Mouse (Mus musculus): ENCODE results near the gene Ppp6r2. TPM values are rescaled to one million over a fixed set of nuclear protein-coding genes. Genes with fewer than 3 reads are reported as not detected.

Gene Ppp6r2
- 22.2 and 28.0 TPM in 2 replicates for polyA plus RNA-seq (2015; fragmentation: Nextera tagmentation; extraction: Ambion mirVana)

DNA sequence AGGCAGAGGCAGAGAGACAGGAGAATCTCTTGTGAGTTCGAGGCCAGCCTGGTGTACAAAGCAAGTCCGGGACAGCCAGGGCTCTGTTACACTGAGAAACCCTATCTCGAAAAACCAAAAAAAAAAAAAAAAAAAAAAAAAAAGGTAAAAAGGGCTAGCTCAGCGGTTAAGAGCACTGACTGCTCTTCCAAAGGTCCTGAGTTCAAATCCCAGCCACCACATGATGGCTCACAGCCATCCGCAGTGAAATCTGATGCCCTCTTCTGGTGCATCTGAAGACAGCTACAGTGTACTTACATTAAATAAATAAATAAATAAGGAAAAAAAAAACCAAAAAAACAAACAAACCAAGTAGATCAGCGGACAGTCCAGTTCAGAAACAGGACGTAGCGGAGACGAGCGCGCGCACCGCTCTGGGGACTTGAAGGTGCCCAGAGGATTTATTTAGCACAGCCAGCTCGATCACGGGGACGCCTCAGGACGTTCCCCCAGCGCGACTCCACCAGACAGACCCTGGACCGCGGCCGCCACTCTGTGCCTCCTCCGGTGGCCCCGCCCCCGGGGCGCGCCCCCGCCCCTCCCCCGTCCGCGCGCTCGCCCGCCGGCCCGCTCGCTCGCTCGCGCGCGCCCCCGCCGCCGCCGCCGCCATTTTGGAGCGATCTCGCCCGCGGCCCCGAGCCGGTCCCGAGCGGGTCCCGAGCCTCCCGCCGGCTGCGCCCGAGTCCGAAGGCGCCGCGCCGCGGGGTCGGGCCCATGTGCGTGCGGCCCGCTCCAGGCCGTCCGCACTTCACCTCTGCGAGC lies at the start of gene Ppp6r2:
Gene Ppp6r2, plus strand, starts transcription at position 639 of the 801 bp plus-strand sequence.

DNA sequence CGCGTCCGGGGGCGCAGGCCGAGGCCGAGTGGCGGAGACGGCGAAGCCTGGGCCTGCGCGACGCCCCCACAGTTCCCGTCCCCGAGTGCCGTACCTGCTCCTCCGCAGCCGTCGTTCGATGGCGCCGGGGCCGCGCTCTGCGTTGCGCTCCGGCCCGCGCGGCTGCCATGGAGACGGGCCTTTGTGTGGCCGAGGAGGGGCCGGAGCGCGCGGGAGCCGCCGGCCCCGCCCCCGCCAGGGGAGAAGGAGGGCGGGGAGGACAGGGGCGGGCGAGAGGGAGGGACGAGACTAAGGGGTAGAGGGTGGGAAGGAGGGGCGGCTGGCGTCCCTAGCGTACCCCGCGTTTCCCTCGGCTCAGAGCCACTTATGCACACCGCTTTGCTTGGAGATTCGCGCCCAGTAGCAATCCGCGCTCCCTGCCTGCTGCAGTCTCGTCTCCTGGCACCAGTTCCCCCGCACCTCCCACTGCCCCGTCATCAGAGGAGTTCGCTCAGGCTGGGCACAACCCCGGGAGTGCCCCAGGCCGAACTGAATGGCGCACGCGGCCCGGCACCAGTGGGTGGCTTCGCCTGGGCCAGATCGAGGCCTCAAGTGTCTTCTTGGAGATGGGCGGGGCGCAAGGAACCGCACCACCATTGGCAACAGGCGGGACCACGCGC lies 30.7 kb upstream of the Ppp6r2 start, which contains the start of gene Plxnb2:
Gene Plxnb2, minus strand, starts transcription at position 218 of the 659 bp plus-strand sequence.

DNA sequence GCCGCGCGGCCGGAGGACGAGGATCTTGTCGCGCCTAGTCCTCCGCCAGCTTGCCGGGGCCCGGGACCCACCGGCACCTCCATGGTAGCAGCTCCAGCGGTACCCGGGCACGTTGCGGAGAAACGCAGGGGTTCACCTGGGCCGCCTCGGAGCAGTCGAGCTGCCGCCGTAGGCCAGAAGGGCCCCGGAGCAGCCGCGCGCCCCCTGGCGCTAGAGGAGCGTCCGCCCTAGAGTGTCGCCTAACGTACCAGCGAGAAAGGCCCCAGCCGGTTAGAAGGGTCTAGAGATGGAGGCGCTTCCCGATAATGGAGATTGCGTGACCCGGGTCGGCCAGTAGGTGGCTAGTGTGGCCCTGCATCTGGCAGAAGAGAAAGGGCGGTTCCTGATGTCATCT lies 15.0 kb upstream of the Ppp6r2 start, which contains the start of gene Dennd6b:
Gene Dennd6b, minus strand, starts transcription at position 184 of the 394 bp plus-strand sequence.

DNA sequence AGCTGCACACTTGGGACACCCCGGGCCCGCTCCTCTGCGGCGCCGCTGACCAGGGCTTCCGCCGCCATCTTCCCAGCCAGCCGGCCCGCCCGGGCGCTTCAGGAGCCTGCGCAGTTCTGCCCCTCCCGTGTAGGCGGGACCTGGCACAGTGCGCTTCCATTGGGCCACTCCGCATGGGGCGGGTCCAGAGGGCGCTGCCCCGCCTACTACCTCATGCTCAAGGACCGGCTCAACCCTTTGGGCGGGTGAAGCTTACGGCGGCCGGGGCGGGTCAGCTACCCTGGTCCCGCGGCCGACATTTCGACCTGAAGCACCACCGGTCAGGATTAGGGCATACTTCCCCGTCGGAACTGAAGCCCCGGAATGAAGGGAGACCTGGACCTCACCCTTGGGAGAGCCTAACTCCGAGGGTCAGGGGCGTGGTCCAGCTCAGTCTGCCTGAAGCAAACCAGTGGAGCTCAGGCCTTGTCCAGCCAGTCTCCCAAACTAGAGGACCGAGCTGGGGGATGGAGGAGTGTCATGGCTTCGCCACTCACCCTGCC lies 103.9 kb downstream of the Ppp6r2 start, which contains the start of gene Sbf1:
Gene Sbf1, minus strand, starts transcription at position 122 of the 542 bp plus-strand sequence.

DNA sequence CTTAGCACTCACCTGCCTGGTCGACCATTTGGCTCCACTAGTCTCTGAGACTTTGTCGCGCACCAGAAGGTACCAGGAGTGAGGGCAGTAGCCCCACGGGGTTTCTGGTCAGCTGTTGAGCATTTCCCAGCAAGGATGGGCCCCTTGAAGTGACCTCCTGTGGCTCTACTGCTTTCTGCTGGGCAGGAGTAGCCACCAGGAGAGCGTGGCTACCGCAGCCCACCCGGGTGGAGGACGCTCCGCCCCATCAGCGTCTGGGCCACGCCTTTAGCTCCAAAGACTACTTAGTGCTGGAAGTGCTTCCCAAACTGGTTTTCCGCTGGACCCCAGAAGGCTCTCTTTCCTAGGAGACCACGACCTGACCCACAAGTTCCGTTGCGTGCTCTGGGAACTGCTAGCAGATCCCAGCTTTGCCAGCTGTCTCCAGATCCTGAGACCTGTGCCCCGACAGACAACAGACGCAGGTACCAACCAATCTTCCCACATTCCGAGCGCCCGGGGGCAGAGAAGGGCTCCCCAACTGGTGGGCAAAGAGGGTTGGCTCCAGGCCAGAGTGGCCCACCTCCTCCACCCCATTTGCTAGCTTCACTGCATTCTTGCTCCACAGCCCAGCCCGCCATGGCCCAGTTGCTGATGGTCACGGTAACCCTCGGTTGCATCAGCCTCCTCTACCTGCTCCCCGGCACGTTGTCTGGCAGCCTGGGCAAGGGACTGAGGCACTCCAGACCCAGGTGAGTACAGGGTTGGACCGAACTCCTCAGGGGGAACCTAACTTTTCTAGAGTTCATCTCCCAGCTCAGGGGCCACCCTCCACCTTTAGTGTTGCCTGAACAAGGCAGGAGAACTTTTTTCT lies 111.5 kb downstream of the Ppp6r2 start, which contains the start of gene Adm2:
Gene Adm2, plus strand, starts transcription at position 51 of the 853 bp plus-strand sequence.

DNA sequence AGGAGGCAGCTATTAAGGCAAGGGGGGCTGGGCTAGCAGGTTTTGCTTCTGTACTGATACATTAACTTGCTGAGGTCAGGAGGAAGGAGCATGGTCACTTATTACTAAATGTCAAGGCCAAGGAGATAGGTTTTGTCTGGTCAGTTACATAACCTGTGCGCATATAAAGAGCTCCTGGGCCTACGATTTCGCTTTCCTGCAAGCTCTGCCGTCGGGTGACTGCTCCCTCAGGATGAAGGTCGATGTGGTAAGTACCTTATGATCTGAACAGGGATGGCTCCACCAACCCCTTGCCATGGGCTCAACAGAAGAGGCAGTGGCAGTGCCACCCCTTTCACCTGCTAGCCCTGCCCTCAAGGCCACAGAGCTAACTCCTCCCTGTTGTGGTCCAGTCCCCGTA lies 122.9 kb downstream of the Ppp6r2 start, which contains the start of gene Miox:
Gene Miox, plus strand, starts transcription at position 128 of the 400 bp plus-strand sequence.

Small RNA genes lying within 50 kb of the gene (microRNA-seq; reads per million reads assigned to microRNA genes)
- gene Mir6958 (ENCODE audit: borderline replicate concordance, insufficient number of aligned reads) (not detected), gene Mir6959 (ENCODE audit: borderline replicate concordance, insufficient number of aligned reads) (not detected), gene Mir7118 (ENCODE audit: borderline replicate concordance, insufficient number of aligned reads) (not detected)

Other genes starting within 250 kb of the Ppp6r2 start
- gene Mlc1, start 232.5 kb upstream of the Ppp6r2 start, polyA plus RNA-seq (2015; fragmentation: Nextera tagmentation; extraction: Ambion mirVana): 0.17 TPM in 1 of 2 replicates, not detected in the other
- gene Mov10l1, start 228.6 kb upstream of the Ppp6r2 start, polyA plus RNA-seq (2015; fragmentation: Nextera tagmentation; extraction: Ambion mirVana): 1.0 TPM in 1 of 2 replicates, not detected in the other
- 0.59 and 0.96 TPM in 2 replicates for gene Panx2, start 151.8 kb upstream of the Ppp6r2 start, polyA plus RNA-seq (2015; fragmentation: Nextera tagmentation; extraction: Ambion mirVana)
- 30.3 and 35.1 TPM in 2 replicates for gene Trabd, start 136.4 kb upstream of the Ppp6r2 start, polyA plus RNA-seq (2015; fragmentation: Nextera tagmentation; extraction: Ambion mirVana)
- gene Selenoo, start 122.5 kb upstream of the Ppp6r2 start, polyA plus RNA-seq (2015; fragmentation: Nextera tagmentation; extraction: Ambion mirVana): 18.2 and 26.4 TPM in 2 replicates
- gene Tubgcp6, start 88.4 kb upstream of the Ppp6r2 start, polyA plus RNA-seq (2015; fragmentation: Nextera tagmentation; extraction: Ambion mirVana): 4.6 and 5.7 TPM in 2 replicates
- 12.6 and 15.6 TPM in 2 replicates for gene Hdac10, start 82.9 kb upstream of the Ppp6r2 start, polyA plus RNA-seq (2015; fragmentation: Nextera tagmentation; extraction: Ambion mirVana)
- gene Mapk12, start 70.8 kb upstream of the Ppp6r2 start, polyA plus RNA-seq (2015; fragmentation: Nextera tagmentation; extraction: Ambion mirVana): 6.6 and 7.4 TPM in 2 replicates
- gene Mapk11, start 61.9 kb upstream of the Ppp6r2 start, polyA plus RNA-seq (2015; fragmentation: Nextera tagmentation; extraction: Ambion mirVana): 6.2 and 8.2 TPM in 2 replicates
- 70.4 and 71.3 TPM in 2 replicates for gene Plxnb2, start 30.8 kb upstream of the Ppp6r2 start, polyA plus RNA-seq (2015; fragmentation: Nextera tagmentation; extraction: Ambion mirVana)
- gene Dennd6b, start 15.1 kb upstream of the Ppp6r2 start, polyA plus RNA-seq (2015; fragmentation: Nextera tagmentation; extraction: Ambion mirVana): 6.5 and 8.6 TPM in 2 replicates
- 27.9 and 28.9 TPM in 2 replicates for gene Sbf1, start 103.8 kb downstream of the Ppp6r2 start, polyA plus RNA-seq (2015; fragmentation: Nextera tagmentation; extraction: Ambion mirVana)
- gene Adm2, start 111.2 kb downstream of the Ppp6r2 start, polyA plus RNA-seq (2015; fragmentation: Nextera tagmentation; extraction: Ambion mirVana): not detected in 2 replicates
- 0.91 and 1.5 TPM in 2 replicates for gene Miox, start 122.8 kb downstream of the Ppp6r2 start, polyA plus RNA-seq (2015; fragmentation: Nextera tagmentation; extraction: Ambion mirVana)
- gene Lmf2, start 144.1 kb downstream of the Ppp6r2 start, polyA plus RNA-seq (2015; fragmentation: Nextera tagmentation; extraction: Ambion mirVana): 29.0 and 38.5 TPM in 2 replicates
- gene Ncaph2, start 144.2 kb downstream of the Ppp6r2 start, polyA plus RNA-seq (2015; fragmentation: Nextera tagmentation; extraction: Ambion mirVana): 106 and 112 TPM in 2 replicates
- gene Sco2, start 162.3 kb downstream of the Ppp6r2 start, polyA plus RNA-seq (2015; fragmentation: Nextera tagmentation; extraction: Ambion mirVana): 5.9 and 6.7 TPM in 2 replicates
- gene Tymp, start 165.5 kb downstream of the Ppp6r2 start, polyA plus RNA-seq (2015; fragmentation: Nextera tagmentation; extraction: Ambion mirVana): 1.3 and 2.4 TPM in 2 replicates
- 0.16 and 0.48 TPM in 2 replicates for gene Odf3b, start 167.7 kb downstream of the Ppp6r2 start, polyA plus RNA-seq (2015; fragmentation: Nextera tagmentation; extraction: Ambion mirVana)
- not detected in 2 replicates for gene Klhdc7b, start 173.4 kb downstream of the Ppp6r2 start, polyA plus RNA-seq (2015; fragmentation: Nextera tagmentation; extraction: Ambion mirVana)
- gene Syce3, start 198.9 kb downstream of the Ppp6r2 start, polyA plus RNA-seq (2015; fragmentation: Nextera tagmentation; extraction: Ambion mirVana): 0.46 and 1.8 TPM in 2 replicates
- gene Cpt1b, start 214.3 kb downstream of the Ppp6r2 start, polyA plus RNA-seq (2015; fragmentation: Nextera tagmentation; extraction: Ambion mirVana): 1.1 and 1.4 TPM in 2 replicates
- 1.2 and 2.9 TPM in 2 replicates for gene C730034F03Rik, start 218.0 kb downstream of the Ppp6r2 start, polyA plus RNA-seq (2015; fragmentation: Nextera tagmentation; extraction: Ambion mirVana)
- not detected in 2 replicates for gene Gm44502, start 218.1 kb downstream of the Ppp6r2 start, polyA plus RNA-seq (2015; fragmentation: Nextera tagmentation; extraction: Ambion mirVana)
- 48.1 and 65.3 TPM in 2 replicates for gene Chkb, start 218.4 kb downstream of the Ppp6r2 start, polyA plus RNA-seq (2015; fragmentation: Nextera tagmentation; extraction: Ambion mirVana)
- 9.4 and 18.1 TPM in 2 replicates for gene Mapk8ip2, start 242.4 kb downstream of the Ppp6r2 start, polyA plus RNA-seq (2015; fragmentation: Nextera tagmentation; extraction: Ambion mirVana)

Data from adrenal gland, postnatal 0 days (tissue).